Mouse (Mus musculus) heart, embryonic 12.5 days (tissue): ENCODE data around the gene Tyrp1. TPM values are rescaled to one million over a fixed set of nuclear protein-coding genes. Genes with fewer than 3 reads are reported as not detected.

Source experiments
- ATAC-seq: fragments of 200-750 bp; cut with Nextera tagmentation; 2 replicates; pipeline ENCODE4 v1.8.0; 2017; ENCODE audit warnings: moderate TSS enrichment, moderate library complexity; ENCODE audit not compliant: insufficient number of reproducible peaks, low FRiP score
- H3K27ac ChIP-seq: fragments of 300-500 bp; sonication (generic); 2 replicates; pipeline ENCODE4 v1.5.1; 2016; ENCODE audit warnings: mild to moderate bottlenecking, moderate library complexity; ENCODE audit not compliant: poor library complexity, severe bottlenecking
- H3K27me3 ChIP-seq: fragments of 300-500 bp; sonication (generic); replicated peaks from 2 replicates; pipeline ENCODE4 v1.6.1; 2016; ENCODE audit warnings: mild to moderate bottlenecking, moderate library complexity
- H3K36me3 ChIP-seq: fragments of 300-500 bp; sonication (generic); 2 replicates; pipeline ENCODE4 v1.6.1; 2016; ENCODE audit warnings: mild to moderate bottlenecking, moderate library complexity
- H3K4me1 ChIP-seq: fragments of 300-500 bp; sonication (generic); replicated peaks from 2 replicates; pipeline ENCODE4 v1.6.1; 2016; ENCODE audit warnings: mild to moderate bottlenecking
- H3K4me2 ChIP-seq: fragments of 300-500 bp; sonication (generic); 2 replicates; pipeline ENCODE4 v1.6.1; 2016; ENCODE audit warnings: mild to moderate bottlenecking, moderate library complexity
- H3K4me3 ChIP-seq: fragments of 300-500 bp; sonication (generic); 2 replicates; pipeline ENCODE4 v1.5.1; 2016; ENCODE audit warnings: mild to moderate bottlenecking
- H3K9ac ChIP-seq: fragments of 300-500 bp; sonication (generic); 2 replicates; pipeline ENCODE4 v1.6.1; 2016; ENCODE audit warnings: mild to moderate bottlenecking, moderate library complexity
- H3K9me3 ChIP-seq: fragments of 300-500 bp; sonication (generic); replicated peaks from 2 replicates; pipeline ENCODE4 v1.6.1; 2016; ENCODE audit warnings: mild to moderate bottlenecking, moderate library complexity
- WGBS: fragments of 180-500 bp; shearing (Covaris S2); methylation state at CpG from one replicate; pipeline ENCODE4 v1.1.7; 2016; 5-methylcytosine and 5-hydroxymethylcytosine counted together
- polyA plus RNA-seq: library from polyadenylated mRNA; unstranded; fragments of >200 nt; fragmentation: Nextera tagmentation; extraction: Ambion mirVana; gene quantifications from 2 replicates; pipeline ENCODE4 v1.2.1, GENCODE M21; 2016

Tyrp1 gene
- polyA plus RNA-seq, 1 experiment from 2014 or later, result not detected

DNA sequence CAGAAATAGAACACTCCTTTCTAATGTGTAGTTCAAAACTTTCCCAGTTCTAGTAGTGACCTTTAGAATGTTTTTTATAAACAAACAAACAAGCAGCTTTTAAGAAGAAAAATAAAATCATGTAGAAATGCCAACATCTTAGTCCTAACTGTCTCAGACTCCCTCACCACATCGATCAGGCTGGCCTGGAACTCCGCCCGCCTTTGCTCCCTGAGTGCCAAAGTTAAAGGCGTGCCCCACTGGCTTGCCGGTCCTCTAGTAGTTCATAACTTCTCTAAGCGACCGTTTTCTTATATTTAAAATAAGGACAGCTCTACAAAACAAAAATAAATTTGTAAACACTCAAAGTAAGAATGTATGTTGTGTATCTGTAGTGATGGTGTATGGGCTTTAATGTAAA, 30.0 kb downstream of the Tyrp1 start:
- no peak overlapping the region for H3K27ac ChIP-seq
- no peak for ATAC-seq
- no peak overlapping the region for H3K4me3 ChIP-seq
- no peak overlapping the region for H3K9ac ChIP-seq
- H3K36me3 ChIP-seq, result no peaks in the 10 kb centered on the region
- H3K4me2 ChIP-seq, result no peak overlapping the region
- WGBS, result 62% methylated on average over 7 of the region's 7 CpGs
- H3K9me3 ChIP-seq, result no peaks in the 10 kb centered on the region
- no peaks in the 10 kb centered on the region for H3K27me3 ChIP-seq
- no peaks in the 10 kb centered on the region for H3K4me1 ChIP-seq

DNA sequence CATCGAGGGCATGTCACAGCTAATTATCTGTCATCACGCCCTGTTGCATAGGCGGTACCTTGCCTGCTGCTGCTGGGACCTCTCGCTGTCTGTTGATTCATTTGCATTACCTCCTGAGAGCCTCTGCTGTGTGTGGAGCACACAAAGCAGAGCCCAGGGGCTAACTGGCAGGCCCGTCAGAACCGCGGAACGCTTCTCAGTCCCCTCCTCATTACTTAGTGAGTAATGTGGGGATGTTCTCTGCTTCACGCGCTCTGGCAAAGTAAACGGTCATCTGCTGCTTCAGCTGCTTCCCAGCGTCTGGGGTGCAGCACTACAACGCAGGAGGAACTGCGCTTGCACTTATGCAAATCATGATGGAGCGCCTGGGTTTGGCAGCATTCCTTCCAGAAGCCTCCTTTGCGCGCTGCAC, 30.6 kb downstream of the Tyrp1 start:
- Histone ChIP-seq H3K27ac (no peak overlapping the region), H3K4me2 (peak overlapping the region; percentile 81), H3K4me1 (no peaks in the 10 kb centered on the region), H3K27me3 (no peaks in the 10 kb centered on the region), H3K4me3 (peak overlapping the region; percentile 48), H3K36me3 (no peaks in the 10 kb centered on the region), H3K9me3 (no peaks in the 10 kb centered on the region), H3K9ac (peak overlapping the region; percentile 63; the same call in 1 of the 2 replicates)
- WGBS, result under 1% methylated on average over 17 of the region's 17 CpGs
- ATAC-seq, result no peak

DNA sequence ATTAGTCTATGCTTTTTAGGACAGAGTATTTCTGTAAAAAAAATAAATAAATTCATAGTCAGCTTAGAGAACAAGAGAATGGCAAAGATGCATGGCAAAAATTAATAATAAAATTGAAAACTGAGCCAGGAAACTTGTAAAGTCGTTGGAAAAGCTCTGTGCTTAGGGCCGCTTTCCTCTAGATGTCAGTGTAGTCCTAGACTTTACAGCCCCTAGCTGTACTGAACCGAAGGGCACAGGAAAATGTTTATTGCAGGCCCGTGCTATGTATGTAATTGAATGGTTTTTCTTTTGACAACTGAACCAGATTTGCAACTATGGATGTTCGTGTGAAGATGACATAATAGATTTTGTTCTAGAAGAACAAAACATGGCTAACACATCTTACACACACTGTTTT, 32.1 kb downstream of the Tyrp1 start:
- Histone ChIP-seq H3K36me3 (no peaks in the 10 kb centered on the region), H3K4me2 (no peak overlapping the region), H3K4me1 (no peaks in the 10 kb centered on the region), H3K9me3 (no peaks in the 10 kb centered on the region), H3K27ac (no peak overlapping the region), H3K4me3 (no peak overlapping the region), H3K27me3 (no peaks in the 10 kb centered on the region), H3K9ac (no peak overlapping the region)
- ATAC-seq, result no peak
- 14% methylated on average over 5 of the region's 5 CpGs for WGBS

DNA sequence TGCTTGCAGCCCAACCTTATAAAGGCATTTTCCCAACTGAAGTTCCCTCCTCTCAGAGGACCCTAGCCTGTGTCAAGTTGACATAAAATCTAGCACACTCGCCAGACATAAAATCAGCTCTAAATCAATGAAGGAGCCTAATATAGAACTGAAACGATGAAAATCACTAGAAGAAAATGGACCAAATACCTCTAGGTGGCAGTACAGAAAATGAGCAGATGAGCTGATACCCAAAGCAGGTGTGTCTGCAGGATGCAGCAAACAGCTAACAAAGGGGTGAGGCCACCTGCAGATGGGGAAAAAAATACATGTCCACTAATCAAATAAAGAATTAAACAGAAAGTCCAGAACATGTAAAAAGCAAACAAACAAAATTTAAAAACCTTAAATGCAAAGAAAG, 35.7 kb downstream of the Tyrp1 start:
- no peak overlapping the region for H3K9ac ChIP-seq
- H3K27me3 ChIP-seq, result no peaks in the 10 kb centered on the region
- H3K4me3 ChIP-seq, result no peak overlapping the region
- H3K9me3 ChIP-seq, result no peaks in the 10 kb centered on the region
- no peak overlapping the region for H3K27ac ChIP-seq
- H3K36me3 ChIP-seq, result no peaks in the 10 kb centered on the region
- 43% methylated on average over 2 of the region's 2 CpGs for WGBS
- ATAC-seq, result no peak
- H3K4me2 ChIP-seq, result no peak overlapping the region
- H3K4me1 ChIP-seq, result no peaks in the 10 kb centered on the region

DNA sequence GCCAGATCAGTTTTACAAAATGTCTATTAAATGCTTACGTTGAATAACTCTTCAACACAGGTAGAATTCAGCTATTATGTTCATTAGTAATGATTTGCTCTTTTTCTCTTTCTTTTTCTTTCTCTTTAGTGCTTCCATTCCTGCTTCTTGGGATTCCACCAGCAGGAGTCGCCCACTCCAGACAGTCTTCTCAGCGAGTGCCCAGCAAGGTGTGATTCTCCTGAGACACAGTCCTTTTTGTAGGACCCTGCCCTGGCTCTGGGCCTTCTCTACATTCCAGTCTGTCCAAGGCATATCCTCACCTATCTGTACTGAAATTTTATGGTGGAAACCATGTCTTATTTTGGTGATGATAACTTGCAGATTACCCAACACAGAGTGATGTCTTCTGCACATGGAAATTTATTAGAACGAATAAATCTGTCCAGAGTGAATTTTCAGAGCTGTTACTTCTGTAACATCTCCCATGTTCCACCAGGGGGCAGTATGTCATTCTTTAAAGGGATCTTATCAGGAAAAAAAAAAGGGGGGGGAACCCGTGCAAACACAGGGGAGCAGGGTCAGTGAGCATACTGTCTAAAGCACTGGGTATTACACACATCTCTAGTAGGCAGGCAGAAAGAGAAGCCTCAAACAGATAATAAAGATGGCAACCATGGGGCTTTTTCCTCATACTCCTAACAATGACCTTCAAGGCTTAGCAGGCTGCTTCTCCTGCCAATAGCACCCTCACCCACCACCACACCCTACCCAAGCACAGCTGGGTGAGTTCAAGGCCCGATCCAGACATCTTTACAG, 39.1 kb downstream of the Tyrp1 start:
- no peak for ATAC-seq
- Histone ChIP-seq H3K4me3 (no peak overlapping the region), H3K9ac (no peak overlapping the region), H3K4me1 (no peaks in the 10 kb centered on the region), H3K4me2 (no peak overlapping the region), H3K36me3 (no peaks in the 10 kb centered on the region), H3K9me3 (no peaks in the 10 kb centered on the region), H3K27me3 (no peaks in the 10 kb centered on the region), H3K27ac (no peak overlapping the region)
- WGBS, result 36% methylated on average over 6 of the region's 6 CpGs

DNA sequence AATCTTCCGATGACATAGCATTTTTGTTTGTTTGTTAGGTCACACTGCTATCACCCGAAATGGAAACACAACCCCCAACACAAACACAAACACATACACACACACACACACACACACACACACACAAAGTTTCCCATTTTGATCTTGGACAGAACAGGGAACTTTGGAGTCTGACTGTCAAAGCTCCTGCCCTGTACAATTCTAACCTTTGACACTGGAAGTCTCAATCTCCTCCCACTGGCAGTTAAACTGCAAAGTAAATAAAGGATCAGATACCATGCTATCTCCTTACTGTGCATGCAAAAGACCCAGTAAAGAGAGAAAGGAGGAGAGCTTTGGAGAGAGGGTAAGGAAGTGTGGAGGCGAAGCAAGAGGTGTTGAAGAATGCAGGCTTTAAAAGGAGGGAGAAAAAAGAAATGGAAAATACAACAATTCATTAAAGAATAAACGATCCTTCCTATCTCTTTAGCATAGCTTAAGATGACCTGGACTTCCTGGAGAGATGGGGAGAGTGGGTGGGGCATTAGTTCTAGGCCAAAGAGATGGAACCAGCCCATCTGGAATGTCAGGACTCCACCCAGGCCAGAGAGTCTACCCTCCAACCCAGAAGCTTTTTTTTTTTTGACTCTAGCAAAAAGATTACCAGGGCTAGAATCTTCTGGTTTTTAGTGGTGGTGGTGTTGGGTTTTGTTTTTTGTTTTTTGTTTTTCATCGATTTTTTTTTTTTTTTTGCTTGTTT, 40.4 kb downstream of the Tyrp1 start:
- ATAC-seq, result no peak
- H3K27ac ChIP-seq, result no peak overlapping the region
- no peaks in the 10 kb centered on the region for H3K4me1 ChIP-seq

DNA sequence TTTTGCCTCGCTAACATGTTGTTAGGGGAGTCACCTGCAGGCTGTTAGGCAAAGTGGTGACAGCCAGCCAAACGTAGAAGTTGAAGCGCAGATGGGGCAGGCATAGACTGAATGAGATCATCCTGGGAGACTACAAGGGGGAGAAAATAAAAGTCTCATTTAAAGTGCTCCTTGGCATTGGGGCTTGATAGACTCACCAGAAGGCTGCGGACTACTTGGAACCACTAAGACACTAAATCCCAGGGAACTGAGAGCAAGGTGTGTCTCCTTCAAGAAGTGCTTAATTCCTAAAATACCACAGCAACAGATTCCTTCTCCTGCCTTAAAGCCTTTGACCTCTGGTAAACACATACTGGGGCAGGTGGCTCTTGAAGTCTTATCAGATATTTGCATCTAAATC, 41.1 kb downstream of the Tyrp1 start:
- Histone ChIP-seq H3K4me2 (no peak overlapping the region), H3K9ac (no peak overlapping the region), H3K27ac (no peak overlapping the region), H3K36me3 (no peaks in the 10 kb centered on the region), H3K9me3 (no peaks in the 10 kb centered on the region), H3K27me3 (no peaks in the 10 kb centered on the region), H3K4me3 (no peak overlapping the region), H3K4me1 (no peaks in the 10 kb centered on the region)
- 51% methylated on average over 4 of the region's 4 CpGs for WGBS
- ATAC-seq, result no peak

More for the DNA sequence above, 40.4 kb downstream of the Tyrp1 start:
- Histone ChIP-seq H3K9ac (no peak overlapping the region), H3K36me3 (no peaks in the 10 kb centered on the region), H3K9me3 (no peaks in the 10 kb centered on the region), H3K4me3 (no peak overlapping the region), H3K27me3 (no peaks in the 10 kb centered on the region), H3K4me2 (no peak overlapping the region)
- 43% methylated on average over 5 of the region's 5 CpGs for WGBS

DNA sequence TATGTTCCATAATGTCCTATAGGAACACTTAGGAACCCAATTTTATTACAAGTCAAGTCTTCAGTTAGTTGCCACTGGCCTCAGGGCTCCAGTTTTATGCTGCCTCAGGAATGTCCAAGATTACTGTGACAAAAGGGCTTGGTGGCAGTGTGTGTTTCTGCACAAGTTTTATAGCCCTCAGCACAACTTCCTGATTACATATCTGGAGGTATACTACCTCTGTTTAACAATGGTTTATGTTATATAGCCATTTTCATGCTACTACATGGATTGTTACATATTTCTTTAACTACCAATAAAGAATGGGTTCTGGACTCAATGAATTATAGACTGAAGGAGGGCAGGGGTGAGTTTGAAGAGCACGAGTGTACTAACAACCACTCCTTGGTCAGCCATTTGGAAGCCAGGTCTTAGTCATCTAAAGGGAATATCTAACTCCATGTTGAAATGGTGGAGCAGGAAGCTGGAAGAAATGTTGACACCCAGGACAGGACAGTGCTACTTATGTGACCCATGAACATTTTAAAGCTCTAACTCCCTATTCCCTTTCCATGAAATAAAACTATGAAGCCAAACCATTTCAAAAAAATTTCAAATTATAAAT, 48.2 kb downstream of the Tyrp1 start:
- no peak overlapping the region for H3K27ac ChIP-seq
- H3K4me2 ChIP-seq, result no peak overlapping the region
- 87% methylated on average over 1 of the region's 1 CpGs for WGBS
- no peaks in the 10 kb centered on the region for H3K27me3 ChIP-seq
- no peak for ATAC-seq
- H3K36me3 ChIP-seq, result no peaks in the 10 kb centered on the region
- H3K9me3 ChIP-seq, result no peaks in the 10 kb centered on the region
- no peak overlapping the region for H3K9ac ChIP-seq
- no peak overlapping the region for H3K4me3 ChIP-seq
- H3K4me1 ChIP-seq, result no peaks in the 10 kb centered on the region

DNA sequence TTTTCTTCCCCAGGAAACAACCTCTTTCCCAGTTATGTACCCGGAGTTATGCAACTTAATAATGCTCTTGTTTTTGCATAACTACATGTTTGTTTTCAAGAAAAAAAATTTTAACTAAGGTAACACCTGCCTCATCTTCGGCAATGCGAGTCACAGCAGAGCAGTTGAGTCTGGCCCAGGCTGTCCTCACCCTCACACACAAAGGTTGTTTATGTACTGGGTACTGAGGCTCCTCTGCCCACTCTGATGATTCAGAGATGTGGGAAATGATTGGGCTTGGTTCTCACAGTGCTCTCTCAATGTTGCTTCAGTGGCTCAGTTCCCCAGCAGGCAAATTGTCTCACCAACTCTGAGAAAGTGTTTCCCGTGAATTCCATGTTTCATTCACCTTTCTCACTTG, 52.7 kb downstream of the Tyrp1 start:
- Histone ChIP-seq H3K27me3 (no peaks in the 10 kb centered on the region), H3K4me1 (no peaks in the 10 kb centered on the region), H3K9me3 (no peaks in the 10 kb centered on the region), H3K27ac (no peak overlapping the region), H3K9ac (no peak overlapping the region), H3K4me3 (no peak overlapping the region), H3K4me2 (no peak overlapping the region), H3K36me3 (no peaks in the 10 kb centered on the region)
- ATAC-seq, result no peak
- WGBS, result 64% methylated on average over 4 of the region's 4 CpGs

DNA sequence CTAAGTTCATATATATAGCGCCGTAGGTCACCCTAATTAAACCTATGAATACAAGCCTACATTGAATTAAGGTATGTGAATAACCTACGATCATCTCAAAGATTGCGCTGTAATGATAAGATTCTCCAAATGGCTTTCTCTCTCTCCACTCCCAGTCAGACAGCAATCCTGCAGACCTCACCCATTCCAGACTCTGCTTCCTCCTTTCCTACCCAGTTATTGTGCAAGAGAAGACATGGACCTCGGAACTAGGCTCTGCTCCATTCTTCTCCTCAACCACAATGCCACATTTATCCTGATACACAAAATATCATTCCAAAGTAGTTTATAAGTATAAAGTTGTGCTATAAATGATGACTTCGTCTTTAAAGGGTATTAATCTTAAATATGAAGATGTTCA, 57.1 kb downstream of the Tyrp1 start:
- Histone ChIP-seq H3K36me3 (no peaks in the 10 kb centered on the region), H3K9ac (no peak overlapping the region), H3K4me3 (no peak overlapping the region), H3K9me3 (no peaks in the 10 kb centered on the region), H3K4me1 (no peaks in the 10 kb centered on the region), H3K27ac (no peak overlapping the region), H3K4me2 (no peak overlapping the region), H3K27me3 (no peaks in the 10 kb centered on the region)
- ATAC-seq, result no peak
- 81% methylated on average over 6 of the region's 6 CpGs for WGBS

DNA sequence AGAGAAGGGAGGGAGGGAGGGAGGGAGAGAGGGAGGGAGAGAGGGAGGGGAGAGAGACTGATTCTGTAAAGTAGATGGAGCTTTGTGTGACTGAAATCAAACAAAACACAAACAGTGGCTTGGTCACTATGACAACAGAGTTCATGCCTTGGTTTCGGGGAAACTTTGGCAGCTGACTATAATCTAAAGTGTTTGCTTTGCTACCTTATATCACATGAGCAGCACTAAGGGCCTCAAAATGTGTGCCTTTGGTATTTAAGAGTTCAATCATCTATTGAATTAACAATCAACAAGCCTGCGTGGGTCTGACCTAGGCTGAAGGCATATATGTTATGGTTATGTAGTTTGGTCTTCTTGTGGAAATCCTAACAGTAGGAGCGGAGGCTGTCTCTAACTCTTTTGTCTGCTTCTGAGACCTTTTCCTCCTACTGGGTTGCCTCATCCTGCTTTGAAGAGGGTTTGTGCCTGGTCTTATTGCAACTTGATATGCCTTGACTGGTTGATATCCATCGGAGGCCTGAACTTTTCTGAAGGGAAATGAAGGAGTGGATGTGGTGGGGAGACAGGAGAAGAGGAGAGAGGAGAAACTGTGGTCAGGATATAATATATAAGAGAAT, 61.5 kb downstream of the Tyrp1 start:
- no peaks in the 10 kb centered on the region for H3K36me3 ChIP-seq
- H3K4me1 ChIP-seq, result no peaks in the 10 kb centered on the region
- H3K4me2 ChIP-seq, result no peak overlapping the region
- no peaks in the 10 kb centered on the region for H3K9me3 ChIP-seq
- H3K4me3 ChIP-seq, result no peak overlapping the region
- H3K9ac ChIP-seq, result no peak overlapping the region
- H3K27me3 ChIP-seq, result no peaks in the 10 kb centered on the region
- no peak for ATAC-seq
- no peak overlapping the region for H3K27ac ChIP-seq
- 58% methylated on average over 4 of the region's 4 CpGs for WGBS
